9 mouse cellular contexts compared by ENCODE assay signal in the genomic region with DNA sequence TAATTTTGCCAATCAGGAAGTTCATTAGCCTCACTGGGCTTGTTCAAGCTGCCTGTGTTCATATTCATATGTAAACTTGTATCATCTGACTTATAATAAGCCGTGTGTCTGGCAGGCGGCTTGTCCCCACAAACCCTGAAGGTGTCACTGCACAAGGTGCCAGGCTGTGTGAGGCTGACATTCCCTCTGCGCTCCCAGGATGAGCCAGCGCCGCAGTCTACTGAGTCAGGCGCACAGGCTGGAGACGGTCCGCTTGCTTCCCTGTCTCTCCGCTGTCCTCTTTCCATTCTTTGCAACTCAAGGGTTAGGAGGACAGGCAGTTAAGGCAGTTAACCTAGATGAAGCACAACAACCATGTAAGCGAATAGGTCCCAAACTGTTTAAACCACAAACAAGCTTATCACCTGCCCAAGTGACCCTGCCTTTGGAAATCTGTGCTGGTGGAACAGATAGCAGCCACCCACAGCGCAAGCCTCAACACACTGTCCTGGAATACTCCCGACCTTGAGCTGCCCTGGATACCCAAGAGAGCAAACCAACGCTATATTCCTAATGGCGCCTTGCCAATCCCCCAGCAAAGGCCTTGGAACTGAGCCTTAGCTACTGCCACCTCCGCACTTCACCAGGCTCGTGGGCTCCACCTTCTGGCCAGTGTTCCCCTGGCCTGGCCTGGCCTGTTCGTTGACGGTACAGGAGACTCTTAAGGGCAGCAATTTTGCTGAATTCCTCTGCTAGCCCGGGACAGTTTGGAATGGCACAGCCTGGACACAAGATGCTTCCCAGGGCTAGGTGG. TPM values are rescaled to one million over a fixed set of nuclear protein-coding genes. Genes with fewer than 3 reads are reported as not detected.
DNase-seq lines count a peak whose midpoint lies in the region; ATAC-seq and TF ChIP-seq lines count a peak whose summit lies in the region.
"Had no signal": no experiment of that assay in that cellular context is flagged by ENCODE, and none has a peak within 500 bp of the region (broad histone marks: within the 10 kb centered on the region; RNA-seq: fewer than 3 reads in every experiment).

No protein-coding gene starts in this region.

- WGBS in heart, embryonic 13.5 days = 42% methylated on average over 19 of the region's 19 CpGs
- 48% methylated on average over 19 of the region's 19 CpGs for WGBS in kidney, postnatal 0 days
- WGBS in liver, adult 2 months = 24% methylated on average over 19 of the region's 19 CpGs
- 51% methylated on average over 19 of the region's 19 CpGs for WGBS in stomach, embryonic 15.5 days

- 0 out of 2 replicates have a peak overlapping the region, but pooled peaks have one; percentile 7 for H3K9ac ChIP-seq in heart, embryonic 13.5 days
- H3K9ac ChIP-seq in kidney, postnatal 0 days (ENCODE audit: low read depth, low read length) = no peak overlapping the region
- peak overlapping the region; percentile 37; the same call in 1 of the 2 replicates for H3K9ac ChIP-seq in liver, adult 2 months (ENCODE audit: low read depth, low read length)
- H3K9ac ChIP-seq in stomach, embryonic 15.5 days = no peak overlapping the region

- no peaks in the 10 kb centered on the region for H3K27me3 ChIP-seq in heart, embryonic 13.5 days (replicated peaks)
- no peaks in the 10 kb centered on the region for H3K27me3 ChIP-seq in kidney, postnatal 0 days (ENCODE audit: insufficient read depth, low read length)
- H3K27me3 ChIP-seq in liver, adult 2 months (ENCODE audit: control insufficient read depth, insufficient read depth, low read length) = no peaks in the 10 kb centered on the region
- no peaks in the 10 kb centered on the region for H3K27me3 ChIP-seq in stomach, embryonic 15.5 days (replicated peaks)

- no peaks in the 10 kb centered on the region for H3K9me3 ChIP-seq in heart, embryonic 13.5 days
- H3K9me3 ChIP-seq in kidney, postnatal 0 days (replicated peaks; ENCODE audit: low read length) = no peaks in the 10 kb centered on the region
- no peaks in the 10 kb centered on the region for H3K9me3 ChIP-seq in stomach, embryonic 15.5 days

- H3K36me3 ChIP-seq in heart, embryonic 13.5 days = no peaks in the 10 kb centered on the region
- H3K36me3 ChIP-seq in kidney, postnatal 0 days (ENCODE audit: insufficient read depth, low read length) = no peaks in the 10 kb centered on the region
- H3K36me3 ChIP-seq in liver, adult 2 months (ENCODE audit: control insufficient read depth, insufficient read depth, low read length) = no peaks in the 10 kb centered on the region
- H3K36me3 ChIP-seq in stomach, embryonic 15.5 days = no peaks in the 10 kb centered on the region

- H3K4me2 ChIP-seq in heart, embryonic 13.5 days = no peak overlapping the region
- no peak overlapping the region for H3K4me2 ChIP-seq in kidney, postnatal 0 days (ENCODE audit: low read length)
- no peak overlapping the region for H3K4me2 ChIP-seq in stomach, embryonic 15.5 days

- no peak overlapping the region for H3K4me3 ChIP-seq in bone marrow macrophage, adult 2 months (ENCODE audit: insufficient read depth, low read length)
- H3K4me3 ChIP-seq in heart, embryonic 13.5 days = no peak overlapping the region
- H3K4me3 ChIP-seq in kidney, postnatal 0 days (replicated peaks; ENCODE audit: low read depth, low read length) = no peak overlapping the region
- H3K4me3 ChIP-seq in liver, adult 2 months (ENCODE audit: insufficient read depth, low read depth, low read length) = no peak overlapping the region
- no peak overlapping the region for H3K4me3 ChIP-seq in stomach, embryonic 15.5 days (replicated peaks)
- H3K4me3 ChIP-seq: erythroblast, embryonic 14.5 days had no signal

- ATAC-seq in erythroblast, adult 5-6 weeks (replicated peaks; ENCODE audit: low FRiP score, poor library complexity, severe bottlenecking) = peak; percentile 68
- ATAC-seq in heart, embryonic 13.5 days (ENCODE audit: extremely low read depth, insufficient number of reproducible peaks, low FRiP score, low TSS enrichment) = peak; percentile 52; the same call in 1 of the 2 replicates
- ATAC-seq in kidney, postnatal 0 days (replicated peaks; ENCODE audit: low FRiP score, low read depth) = peak; percentile 58; the same call in 1 of the 2 replicates
- peak; percentile 75 for ATAC-seq in monocyte, adult 5-6 weeks (replicated peaks; ENCODE audit: insufficient number of reproducible peaks, low FRiP score, low TSS enrichment, poor library complexity, severe bottlenecking)
- peak; percentile 83 for ATAC-seq in stomach, embryonic 15.5 days (ENCODE audit: insufficient read depth, low FRiP score, low read depth)

- TF ChIP-seq CTCF in bone marrow macrophage, adult 2 months (IDR thresholded peaks at IDR 0.05; ENCODE audit: low read depth, low read length) = peak; percentile 76
- TF ChIP-seq CTCF in kidney, postnatal 0 days (IDR thresholded peaks at IDR 0.05; ENCODE audit: low read depth) = peak; percentile 88
- peak; percentile 96 for TF ChIP-seq CTCF in liver, adult 2 months (IDR thresholded peaks at IDR 0.05; ENCODE audit: low read depth, low read length)

- no peak overlapping the region for H3K27ac ChIP-seq in bone marrow macrophage, adult 2 months (ENCODE audit: insufficient read depth, low read depth, low read length)
- peak overlapping the region; percentile 51 for H3K27ac ChIP-seq in heart, embryonic 13.5 days (replicated peaks)
- H3K27ac ChIP-seq in kidney, postnatal 0 days = no peak overlapping the region
- no peak overlapping the region for H3K27ac ChIP-seq in liver, adult 2 months (replicated peaks; ENCODE audit: insufficient read depth, low read depth, low read length)
- no peak overlapping the region for H3K27ac ChIP-seq in stomach, embryonic 15.5 days

- TF ChIP-seq POLR2A in bone marrow macrophage, adult 2 months (IDR thresholded peaks at IDR 0.05; ENCODE audit: borderline replicate concordance, low read depth, low read length) = no peak
- TF ChIP-seq POLR2A in liver, adult 2 months (IDR thresholded peaks at IDR 0.05; ENCODE audit: extremely low read depth, insufficient read depth, low read length) = no peak

- no peaks in the 10 kb centered on the region for H3K79me2 ChIP-seq in liver, adult 2 months (ENCODE audit: control insufficient read depth, insufficient read depth, low read length)

- DNase-seq in CD4-positive, CD25-positive, alpha-beta regulatory T cell, adult 2 months (ENCODE audit: low read depth, low spot score) = peak; percentile 88
- peak; percentile 89 for DNase-seq in kidney, postnatal 0 days (ENCODE audit: low spot score)
- peak; percentile 74 for DNase-seq in liver, adult 2 months (ENCODE audit: extremely low read depth, low read depth, low spot score)

- peaks cover 3% of the 10 kb centered on the region; the same call in 1 of the 2 replicates for H3K4me1 ChIP-seq in bone marrow macrophage, adult 2 months (ENCODE audit: control insufficient read depth, insufficient read depth, low read length)
- H3K4me1 ChIP-seq in heart, embryonic 13.5 days = peaks cover 11% of the 10 kb centered on the region
- H3K4me1 ChIP-seq in kidney, postnatal 0 days (replicated peaks; ENCODE audit: insufficient read depth, low read length) = no peaks in the 10 kb centered on the region
- H3K4me1 ChIP-seq in liver, adult 2 months (ENCODE audit: control insufficient read depth, insufficient read depth, low read length) = peaks cover 6% of the 10 kb centered on the region; the same call in 1 of the 2 replicates
- no peaks in the 10 kb centered on the region for H3K4me1 ChIP-seq in stomach, embryonic 15.5 days

RNA-seq across cellular contexts. Expression of a gene that starts 45.3 kb away (rescaled TPM):
- polyA plus RNA-seq in bone marrow macrophage, adult 2 months (2012; ENCODE audit: insufficient read depth, insufficient read length, missing spikeins) = not detected in 2 replicates
- not detected in 2 replicates for total RNA-seq in erythroblast, adult 5-6 weeks (2015; ENCODE audit: low replicate concordance)
- not detected in 2 replicates for total RNA-seq in erythroblast, adult 5-6 weeks (2017; ENCODE audit: low replicate concordance)
- not detected in 2 replicates for polyA plus RNA-seq in heart, embryonic 13.5 days (2015; fragmentation: Nextera tagmentation; extraction: Ambion mirVana)
- 1.3 and 2.1 TPM in 2 replicates for polyA plus RNA-seq in kidney, postnatal 0 days (2015; fragmentation: Nextera tagmentation; extraction: Ambion mirVana)
- total RNA-seq in liver, adult 2 months (2014; rRNA removed) = not detected in 2 replicates
- not detected in 2 replicates for polyA plus RNA-seq in liver, adult 2 months (2012; rRNA removed)
- not detected in 3 replicates for total RNA-seq in monocyte, adult 5-6 weeks (2017)
- not detected in 2 replicates for polyA plus RNA-seq in stomach, embryonic 15.5 days (2015; fragmentation: Nextera tagmentation; extraction: Ambion mirVana)
- polyA plus RNA-seq: erythroblast, embryonic 14.5 days had no signal

Comparison
In these comparisons a context has a peak if more than half of its experiments do, and no peak if none do; other contexts are left out.
1. H3K9ac ChIP-seq: peak in heart, embryonic 13.5 days (single experiment) and liver, adult 2 months (single experiment); none in kidney, postnatal 0 days (single experiment) and stomach, embryonic 15.5 days (single experiment).
2. Peak in every context shown above with its lines, with median percentiles within 50 percentile points of each other: DNase-seq, CTCF ChIP-seq and ATAC-seq.